Mouse (Mus musculus): ENCODE results near the gene Vmn1r223. TPM values are rescaled to one million over a fixed set of nuclear protein-coding genes. Genes with fewer than 3 reads are reported as not detected.

The Vmn1r223 gene
- total RNA-seq, 1 experiment from 2014 or later: not detected

DNA sequence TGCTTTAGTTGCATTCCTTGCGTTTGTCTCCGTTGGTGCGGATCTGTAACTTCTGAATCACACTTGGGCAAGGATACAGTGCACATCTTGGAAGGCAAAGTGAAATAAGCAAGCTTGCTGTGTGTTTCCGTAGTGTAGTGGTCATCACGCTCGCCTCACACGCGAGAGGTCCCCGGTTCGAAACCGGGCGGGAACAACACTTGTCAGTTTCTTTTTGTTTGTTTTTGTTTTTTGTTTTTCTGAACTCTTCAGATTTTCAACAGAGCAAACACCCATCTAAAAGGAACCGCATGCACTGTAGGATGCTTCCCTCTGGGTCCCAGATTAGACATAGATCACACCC lies 53.0 kb downstream of the Vmn1r223 start:
- ATAC-seq (replicated peaks; ENCODE audit: insufficient number of reproducible peaks, low FRiP score, low TSS enrichment, poor library complexity, severe bottlenecking): no peak

Other genes with a start within 250 kb of the Vmn1r223 start
- not detected in 3 replicates for gene Vmn1r213, start 239.5 kb upstream of the Vmn1r223 start, total RNA-seq (2017)
- gene Vmn1r214, start 216.7 kb upstream of the Vmn1r223 start, total RNA-seq (2017): not detected in 3 replicates
- gene Vmn1r215, start 179.1 kb upstream of the Vmn1r223 start, total RNA-seq (2017): not detected in 3 replicates
- not detected in 3 replicates for gene Vmn1r217, start 128.9 kb upstream of the Vmn1r223 start, total RNA-seq (2017)
- 0.11 TPM in 1 of 3 replicates, not detected in the others for gene Vmn1r218, start 114.0 kb upstream of the Vmn1r223 start, total RNA-seq (2017)
- gene Vmn1r219, start 87.8 kb upstream of the Vmn1r223 start, total RNA-seq (2017): 0.11 TPM in 1 of 3 replicates, not detected in the others
- gene Vmn1r220, start 59.2 kb upstream of the Vmn1r223 start, total RNA-seq (2017): not detected in 3 replicates
- not detected in 3 replicates for gene Vmn1r221, start 33.0 kb upstream of the Vmn1r223 start, total RNA-seq (2017)
- gene Vmn1r222, start 11.2 kb upstream of the Vmn1r223 start, total RNA-seq (2017): not detected in 3 replicates
- 27.6 to 70.6 TPM (median 42.7 TPM) in 3 replicates for gene Zfp322a, start 122.1 kb downstream of the Vmn1r223 start, total RNA-seq (2017)
- gene Abt1, start 176.7 kb downstream of the Vmn1r223 start, total RNA-seq (2017): 12.1 to 15.9 TPM (median 13.2 TPM) in 3 replicates
- not detected in 3 replicates for gene Btn1a1, start 218.8 kb downstream of the Vmn1r223 start, total RNA-seq (2017)
- gene Btn2a2, start 241.7 kb downstream of the Vmn1r223 start, total RNA-seq (2017): not detected in 3 replicates

All from monocyte, adult 5-6 weeks (primary cell).